Mouse (Mus musculus) midbrain, embryonic 16.5 days (tissue): ENCODE results near the gene Gm13697. TPM values are rescaled to one million over a fixed set of nuclear protein-coding genes. Genes with fewer than 3 reads are reported as not detected.
A peak's percentile ranks its signal among the peaks of the same experiment; 100 is the strongest.
"Not testable (repeated sequence)": the region's sequence is repeated elsewhere in the genome, so short reads cannot be mapped to it uniquely, and the experiment has no call there.

Source experiments
- ATAC-seq: fragments of 200-750 bp; cut with Nextera tagmentation; 2 replicates; pipeline ENCODE4 v1.8.0; 2017; ENCODE audit warnings: moderate TSS enrichment
- H3K27ac ChIP-seq: fragments of 300-500 bp; sonication (generic); 2 replicates; pipeline ENCODE4 v1.5.1; 2014; ENCODE audit warnings: mild to moderate bottlenecking, low read length, mixed read lengths
- H3K27me3 ChIP-seq: fragments of 300-500 bp; sonication (generic); 2 replicates; pipeline ENCODE4 v1.6.1; 2014; ENCODE audit warnings: low read depth, low read length, mixed read lengths; ENCODE audit not compliant: control insufficient read depth, insufficient read depth
- H3K36me3 ChIP-seq: fragments of 300-500 bp; sonication (generic); 2 replicates; pipeline ENCODE4 v1.6.1; 2014; ENCODE audit warnings: mild to moderate bottlenecking, low read length, moderate library complexity, mixed read lengths; ENCODE audit not compliant: control insufficient read depth, insufficient read depth
- H3K4me1 ChIP-seq: fragments of 300-500 bp; sonication (generic); 2 replicates; pipeline ENCODE4 v1.6.1; 2014; ENCODE audit warnings: mild to moderate bottlenecking, low read length, mixed read lengths; ENCODE audit not compliant: control insufficient read depth, insufficient read depth
- H3K4me2 ChIP-seq: fragments of 300-500 bp; sonication (generic); 2 replicates; pipeline ENCODE4 v1.6.1; 2014; ENCODE audit warnings: mild to moderate bottlenecking, low read length, mixed read lengths
- H3K4me3 ChIP-seq: fragments of 300-500 bp; sonication (generic); 2 replicates; pipeline ENCODE4 v1.5.1; 2014; ENCODE audit warnings: low read depth, mild to moderate bottlenecking, low read length, moderate library complexity, mixed read lengths
- H3K9ac ChIP-seq: fragments of 300-500 bp; sonication (generic); 2 replicates; pipeline ENCODE4 v1.6.1; 2014; ENCODE audit warnings: low read depth, low read length, mixed read lengths
- H3K9me3 ChIP-seq: fragments of 300-500 bp; sonication (generic); replicated peaks from 2 replicates; pipeline ENCODE4 v1.6.1; 2014; ENCODE audit warnings: mild to moderate bottlenecking, low read length, mixed read lengths; ENCODE audit not compliant: control insufficient read depth, poor library complexity, severe bottlenecking
- WGBS: fragments of 180-500 bp; shearing (Covaris S2); extraction: QIAGEN DNeasy Blood & Tissue Kit; methylation state at CpG from one replicate; pipeline ENCODE4 v1.1.7; 2014; 5-methylcytosine and 5-hydroxymethylcytosine counted together
- polyA plus RNA-seq: library from polyadenylated mRNA; unstranded; fragments of >200 nt; fragmentation: Nextera tagmentation; extraction: Ambion mirVana; gene quantifications from 2 replicates; pipeline ENCODE4 v1.2.1, GENCODE M21; 2015

Gm13697 gene
- polyA plus RNA-seq, result not detected in 2 replicates

GRCm38 (mm10) chr2:83984443-83984842, at the start of gene Gm13697:
Gene Gm13697 (plus strand): TSS chr2:83984743.
- H3K4me2 ChIP-seq, H3K27me3 ChIP-seq, H3K27ac ChIP-seq, H3K4me3 ChIP-seq, H3K4me1 ChIP-seq, ATAC-seq, H3K36me3 ChIP-seq, H3K9ac ChIP-seq, H3K9me3 ChIP-seq: not testable (repeated sequence)
- WGBS, result no CpG with 5 or more reads among the region's 6 CpGs

GRCm38 (mm10) chr2:83940931-83941361, 43.6 kb upstream of the Gm13697 start, which contains the start of gene Zswim2:
Gene Zswim2 (minus strand): TSS chr2:83941228.
- Histone ChIP-seq H3K36me3 (no peaks in the 10 kb centered on the region), H3K4me3 (peak within 1 kb of the TSS; percentile 42), H3K9ac (peak within 1 kb of the TSS; percentile 50), H3K9me3 (no peaks in the 10 kb centered on the region), H3K4me2 (peak within 1 kb of the TSS; percentile 72), H3K27me3 (no peaks in the 10 kb centered on the region), H3K4me1 (peaks cover 6% of the 10 kb centered on the region; the same call in 1 of the 2 replicates), H3K27ac (peak within 1 kb of the TSS; percentile 61)
- WGBS, result under 1% methylated on average over 20 of the region's 20 CpGs
- peak; percentile 100 for ATAC-seq

DNA sequence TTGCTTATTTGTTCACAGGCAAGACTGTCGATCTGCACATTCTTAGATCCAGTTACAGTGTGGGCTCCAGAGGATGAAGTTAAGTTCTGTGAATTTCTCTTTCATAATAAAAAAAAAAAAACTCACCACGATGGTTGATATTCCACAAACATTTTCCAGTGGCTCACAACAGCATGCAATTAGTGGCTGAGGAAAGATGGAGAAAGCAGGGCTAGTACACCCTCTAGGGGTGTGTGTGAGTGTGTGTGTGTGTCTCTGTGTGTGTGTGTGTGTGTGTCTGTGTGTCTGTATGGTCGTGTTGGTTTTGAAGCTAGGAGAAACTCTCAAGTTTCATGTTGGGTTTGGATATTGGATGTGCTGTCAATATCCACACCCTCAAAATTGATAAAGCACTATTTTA, 43.2 kb upstream of the Gm13697 start:
- Histone ChIP-seq H3K27me3 (no peaks in the 10 kb centered on the region), H3K4me1 (peaks cover 6% of the 10 kb centered on the region; the same call in 1 of the 2 replicates), H3K4me3 (peak overlapping the region; percentile 42), H3K36me3 (no peaks in the 10 kb centered on the region), H3K4me2 (peak overlapping the region; percentile 72), H3K9me3 (no peaks in the 10 kb centered on the region), H3K27ac (no peak overlapping the region), H3K9ac (no peak overlapping the region)
- WGBS, result 22% methylated on average over 3 of the region's 3 CpGs
- peak; percentile 70 for ATAC-seq

GRCm38 (mm10) chr2:83941792-83942191, 42.8 kb upstream of the Gm13697 start:
- peaks cover 6% of the 10 kb centered on the region; the same call in 1 of the 2 replicates for H3K4me1 ChIP-seq
- H3K36me3 ChIP-seq, result no peaks in the 10 kb centered on the region
- WGBS, result 81% methylated on average over 4 of the region's 4 CpGs
- no peak overlapping the region for H3K4me3 ChIP-seq
- no peaks in the 10 kb centered on the region for H3K27me3 ChIP-seq
- ATAC-seq, result no peak
- H3K4me2 ChIP-seq, result no peak overlapping the region
- H3K9me3 ChIP-seq, result no peaks in the 10 kb centered on the region
- H3K27ac ChIP-seq, result no peak overlapping the region
- no peak overlapping the region for H3K9ac ChIP-seq

DNA sequence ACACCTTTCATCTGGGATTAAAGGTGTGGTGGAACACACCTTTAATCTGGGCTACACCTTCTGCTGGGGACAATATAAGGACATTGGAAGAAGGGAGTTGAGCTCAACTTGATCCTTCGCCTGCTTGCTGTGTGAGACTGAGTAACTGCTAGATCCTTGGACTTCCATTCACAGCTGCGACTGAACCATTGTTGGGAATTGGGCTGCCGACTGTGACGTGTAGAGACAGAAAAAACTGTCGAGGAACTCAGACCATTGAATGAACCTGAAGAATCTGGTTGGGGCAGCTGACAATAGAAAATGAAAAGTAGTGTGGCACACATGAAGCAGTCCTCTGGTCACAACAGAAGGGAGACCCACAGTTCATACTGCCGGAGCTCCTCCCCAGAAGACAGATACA, 29.1 kb upstream of the Gm13697 start, which contains the start of gene Gm13698:
Gene Gm13698, plus strand, starts transcription at position 301 of the 400 bp plus-strand sequence.
- not testable (repeated sequence) for H3K27me3 ChIP-seq, H3K9ac ChIP-seq, H3K4me2 ChIP-seq, H3K4me3 ChIP-seq, H3K27ac ChIP-seq, ATAC-seq, H3K4me1 ChIP-seq, H3K36me3 ChIP-seq, H3K9me3 ChIP-seq
- WGBS, result no CpG with 5 or more reads among the region's 6 CpGs

- H3K4me2 ChIP-seq, H3K27me3 ChIP-seq, ATAC-seq, H3K4me3 ChIP-seq, H3K4me1 ChIP-seq, H3K36me3 ChIP-seq, H3K9me3 ChIP-seq, H3K9ac ChIP-seq, H3K27ac ChIP-seq: not testable (repeated sequence)
- no CpG with 5 or more reads among the region's 6 CpGs for WGBS
These were observed 23.3 kb upstream of the Gm13697 start, which contains the start of gene Gm13693 for GRCm38 (mm10) chr2:83961203-83961602. Gene Gm13693 (plus strand): TSS chr2:83961503.

GRCm38 (mm10) chr2:83967013-83967412, 17.5 kb upstream of the Gm13697 start, which contains the start of gene Gm13695:
Gene Gm13695 (plus strand): TSS chr2:83967313.
- H3K36me3 ChIP-seq, H3K4me1 ChIP-seq, H3K9me3 ChIP-seq, H3K9ac ChIP-seq, H3K27ac ChIP-seq, H3K4me2 ChIP-seq, ATAC-seq, H3K27me3 ChIP-seq, H3K4me3 ChIP-seq: not testable (repeated sequence)
- no CpG with 5 or more reads among the region's 6 CpGs for WGBS

GRCm38 (mm10) chr2:83972823-83973222, 11.7 kb upstream of the Gm13697 start, which contains the start of gene Gm13696:
Gene Gm13696 (plus strand): TSS chr2:83973123.
- not testable (repeated sequence) for H3K4me3 ChIP-seq, H3K36me3 ChIP-seq, H3K9me3 ChIP-seq, H3K4me1 ChIP-seq, H3K9ac ChIP-seq, ATAC-seq, H3K27me3 ChIP-seq, H3K27ac ChIP-seq, H3K4me2 ChIP-seq
- no CpG with 5 or more reads among the region's 6 CpGs for WGBS

DNA sequence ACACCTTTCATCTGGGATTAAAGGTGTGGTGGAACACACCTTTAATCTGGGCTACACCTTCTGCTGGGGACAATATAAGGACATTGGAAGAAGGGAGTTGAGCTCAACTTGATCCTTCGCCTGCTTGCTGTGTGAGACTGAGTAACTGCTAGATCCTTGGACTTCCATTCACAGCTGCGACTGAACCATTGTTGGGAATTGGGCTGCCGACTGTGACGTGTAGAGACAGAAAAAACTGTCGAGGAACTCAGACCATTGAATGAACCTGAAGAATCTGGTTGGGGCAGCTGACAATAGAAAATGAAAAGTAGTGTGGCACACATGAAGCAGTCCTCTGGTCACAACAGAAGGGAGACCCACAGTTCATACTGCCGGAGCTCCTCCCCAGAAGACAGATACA, 5.9 kb upstream of the Gm13697 start, which contains the start of gene Gm13694:
Gene Gm13694, plus strand, starts transcription at position 301 of the 400 bp plus-strand sequence.
- H3K4me2 ChIP-seq, ATAC-seq, H3K36me3 ChIP-seq, H3K27me3 ChIP-seq, H3K9me3 ChIP-seq, H3K4me3 ChIP-seq, H3K27ac ChIP-seq, H3K4me1 ChIP-seq, H3K9ac ChIP-seq: not testable (repeated sequence)
- no CpG with 5 or more reads among the region's 6 CpGs for WGBS
